Mouse (Mus musculus) heart, adult 2 months (tissue): ENCODE data around the gene Pam. TPM values are rescaled to one million over a fixed set of nuclear protein-coding genes. Genes with fewer than 3 reads are reported as not detected.
A peak's percentile ranks its signal among the peaks of the same experiment; 100 is the strongest.

Experiments
- DNase-seq, 2 experiments: peaks; one replicate each; pipeline ENCODE4 v3.0.0; 2021
- H3K27ac ChIP-seq: fragments of 200-600 bp; 2 replicates; pipeline ENCODE4 v1.8.1; 2022
- H3K27me3 ChIP-seq: fragments of 200-500 bp; 2 replicates; pipeline ENCODE4 v1.6.1; 2012; ENCODE audit warnings: mild to moderate bottlenecking, low read length, inconsistent platforms, mixed read lengths; ENCODE audit not compliant: control insufficient read depth, insufficient read depth
- H3K36me3 ChIP-seq: fragments of 200-500 bp; 2 replicates; pipeline ENCODE4 v1.6.1; 2012; ENCODE audit warnings: low read length, inconsistent platforms; ENCODE audit not compliant: control insufficient read depth, insufficient read depth
- H3K4me1 ChIP-seq: fragments of 200-500 bp; 2 replicates; pipeline ENCODE4 v1.6.1; 2011; ENCODE audit warnings: low read length; ENCODE audit not compliant: control insufficient read depth, insufficient read depth
- H3K4me3 ChIP-seq: fragments of 200-600 bp; 2 replicates; pipeline ENCODE4 v1.8.1; 2022
- H3K79me2 ChIP-seq: fragments of 200-500 bp; replicated peaks from 2 replicates; pipeline ENCODE4 v1.6.1; 2012; ENCODE audit warnings: mild to moderate bottlenecking, inconsistent platforms, low read length, moderate library complexity, mixed read lengths; ENCODE audit not compliant: control insufficient read depth, insufficient read depth
- H3K9ac ChIP-seq: fragments of 200-500 bp; 2 replicates; pipeline ENCODE4 v1.6.1; 2012; ENCODE audit warnings: low read depth, mild to moderate bottlenecking, control low read depth, inconsistent platforms, low read length, mixed read lengths
- CTCF ChIP-seq: fragments of 200-600 bp; IDR thresholded peaks from 2 replicates; pipeline ENCODE4 v1.8.1; 2022; ENCODE audit warnings: antibody characterized with exemption, mild to moderate bottlenecking, moderate library complexity
- EP300 ChIP-seq: fragments of 200-500 bp; IDR thresholded peaks from 2 replicates; pipeline ENCODE4 v1.6.1; 2011; ENCODE audit warnings: low read depth, low read length, control low read depth; ENCODE audit not compliant: insufficient read depth
- POLR2A ChIP-seq: fragments of 200-500 bp; IDR thresholded peaks from 2 replicates; pipeline ENCODE4 v1.6.1; 2011; ENCODE audit warnings: mild to moderate bottlenecking, low read depth, low read length, control low read depth; ENCODE audit not compliant: insufficient read depth
- WGBS: fragments of 180-500 bp; shearing (Covaris S2); methylation state at CpG from one replicate; pipeline ENCODE4 v1.1.7; 2018; 5-methylcytosine and 5-hydroxymethylcytosine counted together
- intact Hi-C: fragments of 180-260 bp; cut with DNase I; formaldehyde crosslinking; loops from one replicate; pipeline ENCODE4 v1.15.1; 2025
- polyA plus RNA-seq: library from polyadenylated mRNA; depleted of rRNA; stranded (reverse); fragments of >200 nt; gene quantifications from 2 replicates; pipeline ENCODE4 v1.2.3, GENCODE M21; 2012
- total RNA-seq, 2 experiments: library from RNA; stranded (reverse); gene quantifications; 2 replicates each; pipeline ENCODE4 v1.2.3; 2021

Gene Pam
- total and polyA plus RNA-seq, 3 experiments = 313 to 641 (median 593) TPM

DNA sequence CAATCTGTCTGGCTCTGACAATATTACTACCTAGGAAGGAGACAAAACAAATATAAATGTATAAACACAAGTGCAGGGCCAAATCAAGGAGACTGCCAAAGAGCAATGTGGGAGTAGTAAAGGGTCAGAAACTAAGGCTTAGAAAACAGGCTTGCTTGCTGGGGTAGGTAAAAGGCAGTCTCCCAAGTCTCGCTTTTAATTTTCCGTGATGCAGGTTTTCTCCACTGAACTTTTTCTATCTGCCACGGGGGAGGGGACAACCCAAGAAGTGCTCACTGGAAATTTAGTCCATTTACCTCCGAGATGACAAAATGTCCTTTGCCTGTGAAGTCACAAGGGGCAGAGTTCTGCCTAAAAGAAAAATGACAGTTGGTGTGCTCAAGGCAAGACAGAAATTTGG is 21.6 kb downstream of the Pam start:
- Histone ChIP-seq H3K79me2 (no peaks in the 10 kb centered on the region), H3K27ac (no peak overlapping the region; the same call in 1 of the 2 replicates), H3K9ac (no peak overlapping the region), H3K36me3 (peaks cover 4% of the 10 kb centered on the region; the same call in 1 of the 2 replicates), H3K27me3 (no peaks in the 10 kb centered on the region), H3K4me1 (peaks cover 2% of the 10 kb centered on the region), H3K4me3 (no peak overlapping the region)
- TF ChIP-seq EP300 = no peak
- TF ChIP-seq CTCF = no peak
- no peak for TF ChIP-seq POLR2A
- intact Hi-C loops = no loop called here
- no peak for DNase-seq
- WGBS = 60% methylated on average over 4 of the region's 4 CpGs

DNA sequence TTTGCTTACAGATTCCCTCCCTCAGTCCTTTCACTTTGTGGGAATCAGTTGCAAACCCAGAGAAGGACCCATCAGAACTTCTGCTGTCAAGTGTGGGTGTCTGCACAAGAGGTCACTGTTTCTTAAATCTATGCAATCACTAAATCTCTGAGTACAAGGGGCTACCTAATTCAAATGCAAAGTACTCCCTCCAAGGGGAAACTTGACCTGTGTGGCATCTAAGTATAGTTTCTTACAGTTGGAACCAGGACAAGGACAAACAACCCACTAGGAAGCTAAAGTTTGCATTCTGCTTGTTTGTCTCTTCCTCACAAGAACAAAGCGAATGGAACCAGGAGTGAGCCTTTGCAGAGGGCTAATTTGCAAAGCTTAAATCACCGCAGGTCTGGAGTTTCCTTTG is 22.3 kb downstream of the Pam start:
- H3K9ac ChIP-seq = no peak overlapping the region
- H3K27me3 ChIP-seq = no peaks in the 10 kb centered on the region
- intact Hi-C loops = no loop called here
- no peaks in the 10 kb centered on the region for H3K79me2 ChIP-seq
- 44% methylated on average over 2 of the region's 2 CpGs for WGBS
- TF ChIP-seq EP300 (no peak), POLR2A (no peak)
- peaks cover 4% of the 10 kb centered on the region; the same call in 1 of the 2 replicates for H3K36me3 ChIP-seq
- peaks cover 2% of the 10 kb centered on the region for H3K4me1 ChIP-seq
- no peak for DNase-seq
- no peak overlapping the region for H3K4me3 ChIP-seq
- H3K27ac ChIP-seq = no peak overlapping the region; the same call in 1 of the 2 replicates

- DNase-seq = no peak
- no peaks in the 10 kb centered on the region for H3K79me2 ChIP-seq
- no peaks in the 10 kb centered on the region for H3K27me3 ChIP-seq
- no peak overlapping the region for H3K9ac ChIP-seq
- peaks cover 2% of the 10 kb centered on the region for H3K4me1 ChIP-seq
- intact Hi-C loops = no loop called here
- no peak overlapping the region for H3K27ac ChIP-seq
- no peak overlapping the region for H3K4me3 ChIP-seq
- no peak for TF ChIP-seq POLR2A
- TF ChIP-seq CTCF = peak; percentile 59
- H3K36me3 ChIP-seq = peaks cover 4% of the 10 kb centered on the region; the same call in 1 of the 2 replicates
- 74% methylated on average over 6 of the region's 6 CpGs for WGBS
Observed at GRCm38 (mm10) chr1:98072045-98072444, 23.4 kb downstream of the Pam start.

- no peak overlapping the region for H3K4me3 ChIP-seq
- H3K27ac ChIP-seq = no peak overlapping the region
- no peak overlapping the region for H3K9ac ChIP-seq
- no peak for TF ChIP-seq POLR2A
- TF ChIP-seq CTCF = no peak
- no peak for TF ChIP-seq EP300
- H3K27me3 ChIP-seq = no peaks in the 10 kb centered on the region
- 86% methylated on average over 9 of the region's 9 CpGs for WGBS
- intact Hi-C loops = no loop called here
- peaks cover 2% of the 10 kb centered on the region for H3K4me1 ChIP-seq
- H3K36me3 ChIP-seq = peaks cover 4% of the 10 kb centered on the region; the same call in 1 of the 2 replicates
- DNase-seq = no peak
- no peaks in the 10 kb centered on the region for H3K79me2 ChIP-seq
Observed at GRCm38 (mm10) chr1:98071436-98071835, 24.0 kb downstream of the Pam start.

- H3K4me3 ChIP-seq = no peak overlapping the region
- peaks cover 2% of the 10 kb centered on the region for H3K4me1 ChIP-seq
- peak in 1 of 2 experiments; percentile 24 for DNase-seq
- H3K36me3 ChIP-seq = peaks cover 4% of the 10 kb centered on the region; the same call in 1 of the 2 replicates
- H3K79me2 ChIP-seq = no peaks in the 10 kb centered on the region
- H3K27me3 ChIP-seq = no peaks in the 10 kb centered on the region
- WGBS = 58% methylated on average over 5 of the region's 5 CpGs
- no peak for TF ChIP-seq EP300
- no peak for TF ChIP-seq CTCF
- TF ChIP-seq POLR2A = no peak
- intact Hi-C loops = no loop called here
- H3K9ac ChIP-seq = no peak overlapping the region
- no peak overlapping the region; the same call in 1 of the 2 replicates for H3K27ac ChIP-seq
Observed at GRCm38 (mm10) chr1:98070743-98071325, 24.6 kb downstream of the Pam start.

GRCm38 (mm10) chr1:98068177-98068576 is 27.3 kb downstream of the Pam start:
- no peak overlapping the region for H3K9ac ChIP-seq
- intact Hi-C loops = no loop called here
- no peak for TF ChIP-seq CTCF

More at GRCm38 (mm10) chr1:98068177-98068576, 27.3 kb downstream of the Pam start:
- Histone ChIP-seq H3K27ac (no peak overlapping the region), H3K27me3 (no peaks in the 10 kb centered on the region), H3K4me1 (peaks cover 2% of the 10 kb centered on the region), H3K36me3 (no peaks in the 10 kb centered on the region), H3K4me3 (no peak overlapping the region), H3K79me2 (no peaks in the 10 kb centered on the region)
- no peak for DNase-seq
- WGBS = 91% methylated on average over 4 of the region's 4 CpGs
